Comparison of ENCODE assay signal across 9 mouse cellular contexts in genomic region chr15:96797615-96798270, GRCm38 (mm10).
DNase-seq lines count a peak whose midpoint lies in the region; ATAC-seq and TF ChIP-seq lines count a peak whose summit lies in the region.
"Had no signal": no experiment of that assay in that cellular context is flagged by ENCODE, and none has a peak within 500 bp of the region (broad histone marks: within the 10 kb centered on the region; RNA-seq: fewer than 3 reads in every experiment).

No protein-coding gene starts in this region.

- peaks cover 5% of the 10 kb centered on the region for H3K36me3 ChIP-seq in heart, adult 2 months (ENCODE audit: control insufficient read depth, insufficient read depth, low read length)

- TF ChIP-seq POLR2A in heart, adult 2 months (IDR thresholded peaks at IDR 0.05; ENCODE audit: insufficient read depth, low read depth, low read length) = no peak

- 24% methylated on average over 4 of the region's 4 CpGs for WGBS in heart, adult 2 months

- no peak overlapping the region for H3K9ac ChIP-seq in heart, adult 2 months (ENCODE audit: low read depth, low read length)

- TF ChIP-seq EP300 in heart, adult 2 months (IDR thresholded peaks at IDR 0.05; ENCODE audit: insufficient read depth, low read depth, low read length) = no peak

- H3K27me3 ChIP-seq in heart, adult 2 months (ENCODE audit: control insufficient read depth, insufficient read depth, low read length) = no peaks in the 10 kb centered on the region

- no peak for TF ChIP-seq CTCF in heart, adult 2 months (IDR thresholded peaks at IDR 0.05)

- no peaks in the 10 kb centered on the region for H3K79me2 ChIP-seq in heart, adult 2 months (replicated peaks; ENCODE audit: control insufficient read depth, insufficient read depth, low read length)

- DNase-seq in heart, adult 2 months = no peak
- DNase-seq in heart, postnatal 25 days (ENCODE audit: low spot score) = no peak
- DNase-seq in 416B (ENCODE audit: low read depth) = peak; percentile 68
- DNase-seq in kidney, postnatal 4 days = peak; percentile 51 to 62
- DNase-seq in cerebellum, postnatal 36 days = no peak
- DNase-seq in layer of hippocampus, adult 9-10 months (ENCODE audit: low spot score) = no peak
- no peak for DNase-seq in T-cell, adult 2 months (ENCODE audit: low spot score)
- DNase-seq: thymus, postnatal 4 days had no signal

- peaks cover 8% of the 10 kb centered on the region for H3K4me1 ChIP-seq in heart, adult 2 months (ENCODE audit: control insufficient read depth, insufficient read depth, low read length)

- no peak overlapping the region for H3K4me3 ChIP-seq in heart, adult 2 months

- peak overlapping the region; percentile 42 for H3K27ac ChIP-seq in heart, adult 2 months

- intact Hi-C loops in heart, adult 2 months (cut with DNase I) = loop anchor here (5.0 kb wide), 1 partner anchor 100 kb away; the partner anchor contains the start of gene Slc38a2
- intact Hi-C loops in heart, postnatal 25 days (cut with DNase I) = loop anchor here (5.0 kb wide), 2 partner anchors 45 to 95 kb away; no protein-coding TSS in a partner anchor

- ATAC-seq in common myeloid progenitor, adult 5-6 weeks (replicated peaks; ENCODE audit: low read depth, poor library complexity, severe bottlenecking) = peak; percentile 46

Comparison
In these comparisons a context has a peak if more than half of its experiments do, and no peak if none do; other contexts are left out.
1. DNase-seq: peak in 416B (single experiment) and kidney, postnatal 4 days (2 of 2); none in heart, adult 2 months (0 of 2), heart, postnatal 25 days (single experiment), cerebellum, postnatal 36 days (0 of 2), layer of hippocampus, adult 9-10 months (single experiment) and T-cell, adult 2 months (single experiment).